Mouse (Mus musculus) limb, embryonic 13.5 days (tissue): ENCODE data around the gene Zfp952. TPM values are rescaled to one million over a fixed set of nuclear protein-coding genes. Genes with fewer than 3 reads are reported as not detected.
"Not testable (repeated sequence)": the region's sequence is repeated elsewhere in the genome, so short reads cannot be mapped to it uniquely, and the experiment has no call there.

Experiments used
- ATAC-seq: fragments of 200-750 bp; cut with Nextera tagmentation; 2 replicates; pipeline ENCODE4 v1.8.0; 2017; ENCODE audit warnings: low read depth, moderate number of reproducible peaks, moderate TSS enrichment; ENCODE audit not compliant: low FRiP score
- H3K27ac ChIP-seq: fragments of 300-500 bp; sonication (generic); 2 replicates; pipeline ENCODE4 v1.5.1; 2015; ENCODE audit warnings: inconsistent platforms, mild to moderate bottlenecking, moderate library complexity
- H3K27me3 ChIP-seq: fragments of 300-500 bp; sonication (generic); 2 replicates; pipeline ENCODE4 v1.6.1; 2015; ENCODE audit warnings: mild to moderate bottlenecking, inconsistent platforms
- H3K36me3 ChIP-seq: fragments of 300-500 bp; sonication (generic); 2 replicates; pipeline ENCODE4 v1.6.1; 2015; ENCODE audit warnings: inconsistent platforms, mild to moderate bottlenecking, moderate library complexity
- H3K4me1 ChIP-seq: fragments of 300-500 bp; sonication (generic); 2 replicates; pipeline ENCODE4 v1.6.1; 2015; ENCODE audit warnings: inconsistent platforms
- H3K4me2 ChIP-seq: fragments of 300-500 bp; sonication (generic); replicated peaks from 2 replicates; pipeline ENCODE4 v1.6.1; 2015; ENCODE audit warnings: inconsistent platforms, mild to moderate bottlenecking, moderate library complexity
- H3K4me3 ChIP-seq: fragments of 300-500 bp; sonication (generic); 2 replicates; pipeline ENCODE4 v1.5.1; 2015; ENCODE audit warnings: moderate library complexity, mild to moderate bottlenecking, inconsistent platforms
- H3K9ac ChIP-seq: fragments of 300-500 bp; sonication (generic); 2 replicates; pipeline ENCODE4 v1.6.1; 2015; ENCODE audit warnings: mild to moderate bottlenecking, inconsistent platforms
- H3K9me3 ChIP-seq: fragments of 300-500 bp; sonication (generic); 2 replicates; pipeline ENCODE4 v1.6.1; 2016; ENCODE audit warnings: inconsistent platforms
- WGBS: fragments of 180-500 bp; shearing (Covaris S2); methylation state at CpG from one replicate; pipeline ENCODE4 v1.1.7; 2015; 5-methylcytosine and 5-hydroxymethylcytosine counted together
- polyA plus RNA-seq: library from polyadenylated mRNA; unstranded; fragments of >200 nt; fragmentation: Nextera tagmentation; extraction: Ambion mirVana; gene quantifications from 2 replicates; pipeline ENCODE4 v1.2.1, GENCODE M21; 2015

Gene Zfp952
- polyA plus RNA-seq, 1 experiment from 2014 or later: 17.6 TPM

DNA sequence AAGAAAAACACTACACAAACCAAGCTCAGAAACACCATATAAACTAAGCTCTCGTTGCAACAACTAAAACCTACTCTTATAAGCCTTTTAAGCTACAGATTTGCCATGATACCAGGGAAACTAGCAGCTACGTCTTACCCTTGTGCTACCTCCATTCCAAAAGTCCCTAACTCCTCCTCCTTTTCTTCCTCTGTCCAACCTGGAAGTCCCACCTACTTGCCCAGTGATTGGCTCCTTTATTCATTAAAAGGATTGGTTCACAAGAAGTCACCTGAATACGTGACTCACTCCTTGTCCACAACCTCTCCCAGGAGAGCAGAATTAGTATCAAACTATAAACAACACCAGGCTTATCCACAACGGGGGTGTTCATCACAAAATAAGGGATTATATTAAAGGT lies 6.6 kb upstream of the Zfp952 start:
- no peak for ATAC-seq
- Histone ChIP-seq H3K4me1 (no peaks in the 10 kb centered on the region), H3K36me3 (0 out of 2 replicates have a peak, but pooled peaks cover 8% of the 10 kb centered on the region), H3K27me3 (no peaks in the 10 kb centered on the region), H3K4me2 (no peak overlapping the region), H3K9me3 (no peaks in the 10 kb centered on the region), H3K27ac (no peak overlapping the region), H3K9ac (no peak overlapping the region), H3K4me3 (no peak overlapping the region)
- 74% methylated on average over 4 of the region's 4 CpGs for WGBS

DNA sequence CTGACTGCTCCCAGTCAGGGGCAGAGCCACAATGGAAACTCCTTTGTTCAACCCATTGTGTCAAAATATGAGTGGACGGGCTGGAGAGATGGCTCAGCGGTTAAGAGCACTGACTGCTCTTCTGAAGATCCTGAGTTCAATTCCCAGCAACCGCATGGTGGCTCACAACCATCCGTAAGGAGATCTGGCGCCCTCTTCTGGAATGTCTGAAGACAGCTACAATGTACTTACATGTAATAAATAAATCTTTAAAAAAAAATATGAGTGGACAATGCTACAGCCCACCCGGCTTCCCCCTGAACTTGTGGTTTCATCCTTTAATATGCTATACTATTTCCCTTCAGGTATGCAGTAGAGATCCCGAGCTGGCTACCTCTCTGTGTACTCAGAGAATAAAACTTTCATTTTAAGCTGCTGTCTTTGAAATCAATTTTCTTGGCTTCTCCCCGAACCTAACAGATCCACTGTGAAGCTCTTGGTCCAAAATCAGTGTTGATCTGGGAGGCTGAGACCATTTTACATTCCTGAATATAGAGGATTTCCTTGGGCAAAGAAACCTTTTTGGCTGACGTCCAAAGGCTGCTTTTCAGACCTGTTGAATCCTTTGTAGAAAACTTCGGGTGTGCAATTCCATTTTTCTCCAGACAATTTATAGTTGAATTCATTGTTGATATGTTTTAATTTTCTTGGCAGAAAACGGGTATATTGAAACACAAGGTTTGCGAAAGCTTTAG lies 797 bp upstream of the Zfp952 start:
- H3K4me2 ChIP-seq: peak overlapping the region; percentile 85
- H3K27me3 ChIP-seq: no peaks in the 10 kb centered on the region
- peaks cover 24% of the 10 kb centered on the region for H3K36me3 ChIP-seq
- no peak overlapping the region for H3K27ac ChIP-seq
- peak overlapping the region; percentile 80 for H3K4me3 ChIP-seq
- peak overlapping the region; percentile 80 for H3K9ac ChIP-seq
- peaks cover 6% of the 10 kb centered on the region for H3K4me1 ChIP-seq
- H3K9me3 ChIP-seq: no peaks in the 10 kb centered on the region
- 73% methylated on average over 12 of the region's 12 CpGs for WGBS
- ATAC-seq: no peak

DNA sequence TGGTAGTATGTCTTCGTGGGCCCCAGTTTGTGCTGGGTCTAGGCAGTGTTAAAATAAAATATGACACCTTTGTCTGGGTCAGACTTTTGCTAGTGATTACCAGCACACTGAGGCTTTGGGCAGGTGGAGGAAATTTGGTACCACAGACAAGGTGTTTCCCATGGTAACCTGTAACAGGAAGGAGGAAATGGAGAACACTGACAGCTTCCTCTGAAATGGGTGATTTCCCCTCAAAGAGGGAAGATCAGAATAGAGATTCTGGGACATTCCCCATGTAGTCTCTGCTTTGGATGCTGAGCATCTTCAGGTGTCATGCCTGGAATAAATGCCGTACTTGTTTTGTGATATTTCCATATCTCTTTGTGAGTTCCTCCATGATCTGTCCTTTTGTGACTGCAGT lies 5.6 kb downstream of the Zfp952 start:
- H3K9me3 ChIP-seq: peaks cover 19% of the 10 kb centered on the region
- H3K4me1 ChIP-seq: peaks cover 6% of the 10 kb centered on the region
- no peak overlapping the region for H3K27ac ChIP-seq
- ATAC-seq: no peak
- no peaks in the 10 kb centered on the region for H3K27me3 ChIP-seq
- no peak overlapping the region for H3K9ac ChIP-seq
- H3K4me2 ChIP-seq: no peak overlapping the region
- 95% methylated on average over 2 of the region's 2 CpGs for WGBS
- H3K4me3 ChIP-seq: no peak overlapping the region
- H3K36me3 ChIP-seq: peaks cover 73% of the 10 kb centered on the region

DNA sequence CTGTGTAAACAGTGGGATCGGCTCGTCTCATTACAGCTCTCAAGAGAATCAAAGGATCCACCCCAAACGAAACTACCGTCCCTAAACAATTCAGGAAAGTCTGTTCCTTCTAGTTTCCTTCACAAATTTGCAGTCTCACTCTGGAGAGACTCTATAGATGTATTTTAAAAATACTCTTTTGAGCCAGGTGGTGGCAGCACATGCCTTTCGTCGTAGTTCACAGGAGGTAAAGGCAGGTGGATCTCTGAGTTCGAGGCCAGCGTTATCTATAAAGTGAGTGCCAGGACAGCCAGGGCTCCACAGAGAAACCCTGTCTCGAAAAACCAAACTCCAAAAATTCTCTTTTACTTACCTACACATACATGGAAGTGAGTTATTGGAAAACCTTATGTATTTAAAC lies 15.4 kb downstream of the Zfp952 start:
- 49% methylated on average over 9 of the region's 9 CpGs for WGBS
- Histone ChIP-seq H3K9me3 (peaks cover 12% of the 10 kb centered on the region), H3K27me3 (no peaks in the 10 kb centered on the region), H3K4me3 (no peak overlapping the region), H3K27ac (no peak overlapping the region), H3K4me1 (no peaks in the 10 kb centered on the region), H3K4me2 (no peak overlapping the region), H3K36me3 (peaks cover 25% of the 10 kb centered on the region), H3K9ac (no peak overlapping the region)
- no peak for ATAC-seq

DNA sequence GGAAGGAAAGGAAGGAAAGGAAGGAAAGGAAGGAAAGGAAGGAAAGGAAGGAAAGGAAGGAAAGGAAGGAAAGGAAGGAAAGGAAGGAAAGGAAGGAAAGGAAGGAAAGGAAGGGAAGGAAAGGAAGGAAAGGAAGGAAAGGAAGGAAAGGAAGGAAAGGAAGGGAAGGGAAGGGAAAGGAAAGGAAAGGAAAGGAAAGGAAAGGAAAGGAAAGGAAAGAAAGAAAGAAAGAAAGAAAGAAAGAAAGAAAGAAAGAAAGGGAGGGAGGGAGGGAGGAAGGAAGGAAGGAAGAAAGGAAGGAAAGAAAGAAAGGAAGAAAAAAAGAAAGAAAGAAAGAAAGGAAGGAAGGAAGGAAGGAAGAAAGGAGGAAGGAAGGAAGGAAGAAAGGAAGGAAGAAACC lies 27.5 kb downstream of the Zfp952 start:
- H3K9ac ChIP-seq, H3K4me3 ChIP-seq, H3K4me1 ChIP-seq, H3K27me3 ChIP-seq, ATAC-seq, H3K27ac ChIP-seq, H3K4me2 ChIP-seq: not testable (repeated sequence)
- Histone ChIP-seq H3K9me3 (peaks cover 75% of the 10 kb centered on the region), H3K36me3 (peaks cover 88% of the 10 kb centered on the region)

DNA sequence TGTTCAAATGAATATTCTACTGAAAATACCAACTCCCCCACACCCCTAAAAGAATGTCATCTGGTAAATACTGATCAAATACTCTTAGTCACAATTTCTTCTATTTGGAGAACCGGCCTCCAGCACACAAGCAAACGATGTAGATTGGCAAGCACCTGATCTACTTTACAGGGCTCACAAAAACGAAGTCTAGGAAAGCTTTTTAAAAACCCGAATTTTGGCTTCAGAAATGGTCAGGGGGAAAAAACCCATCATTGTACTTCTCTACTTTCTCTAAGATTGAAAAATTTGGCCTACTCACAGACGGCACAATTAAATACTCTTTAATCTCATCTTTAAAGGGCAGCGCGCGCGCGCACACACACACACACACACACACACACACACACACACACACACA lies 39.4 kb downstream of the Zfp952 start:
- H3K9me3 ChIP-seq: peaks cover 16% of the 10 kb centered on the region
- peak overlapping the region; percentile 88 for H3K9ac ChIP-seq
- ATAC-seq: no peak
- H3K4me1 ChIP-seq: no peaks in the 10 kb centered on the region
- no peaks in the 10 kb centered on the region for H3K27me3 ChIP-seq
- WGBS: 20% methylated on average over 5 of the region's 10 CpGs
- peaks cover 14% of the 10 kb centered on the region for H3K36me3 ChIP-seq
- H3K27ac ChIP-seq: no peak overlapping the region
- peak overlapping the region; percentile 87 for H3K4me3 ChIP-seq
- peak overlapping the region; percentile 64 for H3K4me2 ChIP-seq

DNA sequence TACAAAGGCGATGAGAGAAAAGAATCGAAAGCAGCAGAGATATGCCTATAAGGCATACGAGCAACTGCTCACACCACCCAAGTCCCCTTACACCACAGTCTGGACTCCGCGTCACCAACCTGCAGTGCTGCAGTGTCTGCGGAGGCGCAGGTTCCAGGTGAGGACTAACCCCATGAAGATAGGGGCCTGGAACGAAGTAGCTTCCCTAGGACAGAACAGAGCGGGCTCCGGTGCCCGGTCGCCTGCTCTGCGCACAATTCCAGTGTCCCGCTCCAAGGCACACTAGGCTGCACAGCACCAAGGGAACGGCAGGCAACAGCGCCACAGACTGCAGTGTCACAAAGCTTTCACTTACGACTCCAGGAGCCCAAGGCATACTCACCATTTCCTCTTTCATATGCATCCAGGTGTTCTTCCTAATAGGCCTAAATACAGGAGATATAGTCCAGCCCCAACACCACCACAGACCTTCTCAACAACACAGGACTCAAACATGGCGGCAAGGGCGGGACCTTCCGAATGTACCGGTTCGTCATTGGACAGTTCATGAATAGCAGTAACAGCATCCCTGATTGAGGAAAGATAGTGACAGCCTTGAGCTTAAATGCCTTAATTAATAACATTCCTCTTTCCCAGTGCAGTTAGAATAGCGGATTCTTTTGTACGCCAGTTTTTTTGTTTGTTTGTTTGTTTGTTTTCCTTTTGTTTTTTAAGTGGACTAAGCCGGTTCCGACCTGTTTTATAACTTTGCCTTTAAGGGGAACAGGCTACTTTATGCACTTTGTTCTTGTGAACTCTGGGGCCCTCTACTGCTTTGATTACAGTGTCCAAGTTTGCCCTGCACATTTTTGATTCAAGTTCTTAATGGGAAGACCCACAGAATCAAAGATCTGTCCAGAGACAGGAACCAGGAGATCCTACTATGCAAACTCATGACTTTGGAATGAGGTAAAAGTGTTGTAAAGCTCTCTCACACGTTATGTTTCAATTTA lies 40.3 kb downstream of the Zfp952 start, which contains the start of gene Zfp763:
TSS of gene Zfp763 (minus strand) at position 503 of the 992 bp plus-strand sequence.
- peak; percentile 99 for ATAC-seq
- H3K27me3 ChIP-seq: no peaks in the 10 kb centered on the region
- H3K9me3 ChIP-seq: peaks cover 10% of the 10 kb centered on the region; the same call in 1 of the 2 replicates
- peak within 1 kb of the TSS; percentile 64 for H3K4me2 ChIP-seq
- 2% methylated on average over 27 of the region's 27 CpGs for WGBS
- peak within 1 kb of the TSS; percentile 90 for H3K27ac ChIP-seq
- H3K4me1 ChIP-seq: no peaks in the 10 kb centered on the region
- peaks cover 10% of the 10 kb centered on the region for H3K36me3 ChIP-seq
- peak within 1 kb of the TSS; percentile 87 for H3K4me3 ChIP-seq
- H3K9ac ChIP-seq: peak within 1 kb of the TSS; percentile 88

Other genes starting within 250 kb of the Zfp952 start
- gene Zfp871, start 204.8 kb upstream of the Zfp952 start, polyA plus RNA-seq: 46.3 and 50.3 TPM in 2 replicates
- gene Zfp811, start 183.2 kb upstream of the Zfp952 start, polyA plus RNA-seq: 5.3 and 5.8 TPM in 2 replicates
- 21.7 and 22.0 TPM in 2 replicates for gene Zfp799, start 162.9 kb upstream of the Zfp952 start, polyA plus RNA-seq
- gene Zfp870, start 101.5 kb upstream of the Zfp952 start, polyA plus RNA-seq: 7.1 and 9.5 TPM in 2 replicates
- gene Cyp4f14, start 75.8 kb upstream of the Zfp952 start, polyA plus RNA-seq: not detected in 2 replicates
- gene Cyp4f13, start 45.7 kb upstream of the Zfp952 start, polyA plus RNA-seq: 9.3 and 9.9 TPM in 2 replicates
- gene Zfp472, start 27.3 kb upstream of the Zfp952 start, polyA plus RNA-seq: 12.3 and 13.1 TPM in 2 replicates
- gene Zfp763, start 40.3 kb downstream of the Zfp952 start, polyA plus RNA-seq: 18.5 and 18.6 TPM in 2 replicates
- gene 4921501E09Rik, start 74.9 kb downstream of the Zfp952 start, polyA plus RNA-seq: not detected in 2 replicates
- gene Zfp563, start 96.2 kb downstream of the Zfp952 start, polyA plus RNA-seq: 10.9 and 12.0 TPM in 2 replicates
- gene Morc2b, start 146.6 kb downstream of the Zfp952 start, polyA plus RNA-seq: 0.14 TPM in 1 of 2 replicates, not detected in the other
- gene Olfr55, start 175.3 kb downstream of the Zfp952 start, polyA plus RNA-seq: 0.05 TPM in 1 of 2 replicates, not detected in the other
- gene Olfr239, start 198.2 kb downstream of the Zfp952 start, polyA plus RNA-seq: not detected in 2 replicates
- gene Olfr1564, start 228.6 kb downstream of the Zfp952 start, polyA plus RNA-seq: not detected in 2 replicates